14 mouse cellular contexts compared by ENCODE assay signal in genomic region chr4:147433874-147434273, GRCm38 (mm10). TPM values are rescaled to one million over a fixed set of nuclear protein-coding genes. Genes with fewer than 3 reads are reported as not detected.
A peak's percentile ranks its signal among the peaks of the same experiment; 100 is the strongest.
DNase-seq lines count a peak whose midpoint lies in the region; ATAC-seq lines count a peak whose summit lies in the region.
"Had no signal": no experiment of that assay in that cellular context is flagged by ENCODE, and none has a peak within 500 bp of the region (broad histone marks: within the 10 kb centered on the region; RNA-seq: fewer than 3 reads in every experiment).

No protein-coding gene starts in this region.

- no peak overlapping the region for H3K4me3 ChIP-seq in limb, embryonic 11.5 days (ENCODE audit: low read depth, low read length)
- H3K4me3 ChIP-seq in limb, embryonic 10.5 days, result no peak overlapping the region
- no peak overlapping the region for H3K4me3 ChIP-seq in embryonic facial prominence, embryonic 13.5 days
- H3K4me3 ChIP-seq: heart, embryonic 13.5 days had no signal

- 43% methylated on average over 2 of the region's 2 CpGs for WGBS in limb, embryonic 11.5 days
- 46% methylated on average over 2 of the region's 2 CpGs for WGBS in limb, embryonic 10.5 days
- WGBS in embryonic facial prominence, embryonic 13.5 days, result 43% methylated on average over 2 of the region's 2 CpGs

- H3K27me3 ChIP-seq in limb, embryonic 11.5 days (ENCODE audit: control insufficient read depth, insufficient read depth, low read length), result no peaks in the 10 kb centered on the region
- H3K27me3 ChIP-seq in limb, embryonic 10.5 days (ENCODE audit: low read depth, poor library complexity, severe bottlenecking), result no peaks in the 10 kb centered on the region
- H3K27me3 ChIP-seq in embryonic facial prominence, embryonic 13.5 days, result no peaks in the 10 kb centered on the region
- H3K27me3 ChIP-seq: heart, embryonic 13.5 days had no signal

- no peak overlapping the region for H3K4me2 ChIP-seq in limb, embryonic 11.5 days (ENCODE audit: low read depth, severe bottlenecking)
- no peak overlapping the region for H3K4me2 ChIP-seq in embryonic facial prominence, embryonic 13.5 days
- H3K4me2 ChIP-seq: heart, embryonic 13.5 days had no signal

- peaks cover 21% of the 10 kb centered on the region for H3K9me3 ChIP-seq in limb, embryonic 11.5 days (ENCODE audit: control insufficient read depth, low read length)
- H3K9me3 ChIP-seq in limb, embryonic 10.5 days (replicated peaks), result peaks cover 19% of the 10 kb centered on the region
- H3K9me3 ChIP-seq in embryonic facial prominence, embryonic 13.5 days, result peaks cover 37% of the 10 kb centered on the region

- H3K9ac ChIP-seq in limb, embryonic 11.5 days (ENCODE audit: low read length), result no peak overlapping the region
- H3K9ac ChIP-seq in embryonic facial prominence, embryonic 13.5 days, result no peak overlapping the region
- H3K9ac ChIP-seq: heart, embryonic 13.5 days had no signal

- no peaks in the 10 kb centered on the region for H3K36me3 ChIP-seq in limb, embryonic 11.5 days (ENCODE audit: control insufficient read depth, insufficient read depth, low read length)
- no peaks in the 10 kb centered on the region for H3K36me3 ChIP-seq in limb, embryonic 10.5 days
- H3K36me3 ChIP-seq in embryonic facial prominence, embryonic 13.5 days, result no peaks in the 10 kb centered on the region
- H3K36me3 ChIP-seq: heart, embryonic 13.5 days had no signal

- no peaks in the 10 kb centered on the region for H3K4me1 ChIP-seq in limb, embryonic 11.5 days (ENCODE audit: control insufficient read depth, insufficient read depth, low read length)
- H3K4me1 ChIP-seq in limb, embryonic 10.5 days, result no peaks in the 10 kb centered on the region
- no peaks in the 10 kb centered on the region for H3K4me1 ChIP-seq in embryonic facial prominence, embryonic 13.5 days
- H3K4me1 ChIP-seq: heart, embryonic 13.5 days had no signal

- no peak overlapping the region for H3K27ac ChIP-seq in limb, embryonic 11.5 days (replicated peaks; ENCODE audit: low read depth, low read length)
- no peak overlapping the region for H3K27ac ChIP-seq in limb, embryonic 10.5 days
- no peak overlapping the region for H3K27ac ChIP-seq in embryonic facial prominence, embryonic 13.5 days
- H3K27ac ChIP-seq: heart, embryonic 13.5 days had no signal

- peak; percentile 18; the same call in 1 of the 2 replicates for ATAC-seq in limb, embryonic 11.5 days (ENCODE audit: insufficient number of reproducible peaks, low FRiP score, low TSS enrichment, low read depth)
- ATAC-seq in embryonic facial prominence, embryonic 13.5 days (ENCODE audit: insufficient number of reproducible peaks, insufficient read depth, low FRiP score, low TSS enrichment, low read depth), result peak; percentile 15; the same call in 1 of the 2 replicates
- ATAC-seq in granulocyte monocyte progenitor cell, adult 5-6 weeks (replicated peaks; ENCODE audit: poor library complexity, severe bottlenecking), result 0 out of 2 replicates have a peak, but pooled peaks have one; percentile 15
- ATAC-seq in megakaryocyte-erythroid progenitor cell, adult 5-6 weeks (replicated peaks; ENCODE audit: low FRiP score, low TSS enrichment, poor library complexity, severe bottlenecking), result peak; percentile 40

- no peak for DNase-seq in limb, embryonic 11.5 days (ENCODE audit: low spot score)
- DNase-seq in limb, embryonic 10.5 days (ENCODE audit: low spot score), result no peak
- no peak for DNase-seq in cerebellum, adult 8-10 months
- no peak for DNase-seq in urinary bladder, postnatal 14 days (ENCODE audit: low spot score)
- DNase-seq: adrenal gland, postnatal 10 days; cerebellum, adult 18-20 months; kidney, postnatal 10 days; lung, postnatal 4 days; spleen, adult 18-20 months; thymus, postnatal 25 days had no signal

RNA-seq across cellular contexts. Expression of gene Zfp982, which starts 58.3 kb away (rescaled TPM):
- 8.2 and 13.3 TPM in 2 replicates for polyA plus RNA-seq in limb, embryonic 11.5 days (2014; fragmentation: Nextera tagmentation; extraction: Ambion mirVana)
- 12.3 and 13.5 TPM in 2 replicates for polyA plus RNA-seq in limb, embryonic 10.5 days (2016; fragmentation: Nextera tagmentation; extraction: Ambion mirVana)
- polyA plus RNA-seq in embryonic facial prominence, embryonic 13.5 days (2015; fragmentation: Nextera tagmentation; extraction: Ambion mirVana), result 5.5 and 7.6 TPM in 2 replicates
- 9.9 and 13.5 TPM in 2 replicates for total RNA-seq in granulocyte monocyte progenitor cell, adult 5-6 weeks (2014; fragmentation: Nextera tagmentation)
- 13.1 and 15.3 TPM in 2 replicates for total RNA-seq in granulocyte monocyte progenitor cell, adult 5-6 weeks (2017)
- 22.2 and 29.1 TPM in 2 replicates for total RNA-seq in megakaryocyte-erythroid progenitor cell, adult 5-6 weeks (2014; fragmentation: Nextera tagmentation)
- total RNA-seq in megakaryocyte-erythroid progenitor cell, adult 5-6 weeks (2017), result 11.0 and 13.2 TPM in 2 replicates
